Mouse (Mus musculus) retina, adult 2 months (tissue): ENCODE measurements around the gene Gm13941.

Experiments
- DNase-seq: peaks from one replicate; pipeline ENCODE4 v3.0.0-alpha.2; 2012; ENCODE audit warnings: low read depth, low spot score

Gene Gm13941

GRCm38 (mm10) chr2:111105882-111106281, at the start of gene Gm13941:
TSS of gene Gm13941 (minus strand) at chr2:111105982.
- DNase-seq = no peak

GRCm38 (mm10) chr2:111152836-111153235, 47.1 kb upstream of the Gm13941 start, which contains the start of gene Gm15130:
TSS of gene Gm15130 (minus strand) at chr2:111152936.
- no peak for DNase-seq

GRCm38 (mm10) chr2:111135739-111136138, 30.0 kb upstream of the Gm13941 start:
- no peak for DNase-seq

GRCm38 (mm10) chr2:111058586-111059261, 47.1 kb downstream of the Gm13941 start:
- DNase-seq = peak; percentile 6
